Mouse (Mus musculus): ENCODE measurements around the gene Gm3285.

Gene Gm3285

GRCm38 (mm10) chr10:77900903-77901818, 39.4 kb downstream of the Gm3285 start:
- no peak for DNase-seq (ENCODE audit: low spot score in 2 of 2)

- DNase-seq (ENCODE audit: low spot score in 2 of 2) = no peak
Observed at GRCm38 (mm10) chr10:77901871-77902210, 40.1 kb downstream of the Gm3285 start.

- peak; percentile 37 to 65 for DNase-seq (ENCODE audit: low spot score in 2 of 2)
Observed at GRCm38 (mm10) chr10:77902211-77902893, 40.6 kb downstream of the Gm3285 start, which contains the start of gene Lrrc3. TSS of gene Lrrc3 (minus strand) at chr10:77902536.

- peak in 1 of 2 experiments; percentile 40 for DNase-seq (ENCODE audit: low spot score in 2 of 2)
Observed at GRCm38 (mm10) chr10:77902894-77903715, 41.3 kb downstream of the Gm3285 start.
